Mouse (Mus musculus): ENCODE data around the gene Rbsn. TPM values are rescaled to one million over a fixed set of nuclear protein-coding genes. Genes with fewer than 3 reads are reported as not detected.

Rbsn gene
- polyA plus RNA-seq, 1 experiment from 2014 or later, result 17.0 TPM

DNA sequence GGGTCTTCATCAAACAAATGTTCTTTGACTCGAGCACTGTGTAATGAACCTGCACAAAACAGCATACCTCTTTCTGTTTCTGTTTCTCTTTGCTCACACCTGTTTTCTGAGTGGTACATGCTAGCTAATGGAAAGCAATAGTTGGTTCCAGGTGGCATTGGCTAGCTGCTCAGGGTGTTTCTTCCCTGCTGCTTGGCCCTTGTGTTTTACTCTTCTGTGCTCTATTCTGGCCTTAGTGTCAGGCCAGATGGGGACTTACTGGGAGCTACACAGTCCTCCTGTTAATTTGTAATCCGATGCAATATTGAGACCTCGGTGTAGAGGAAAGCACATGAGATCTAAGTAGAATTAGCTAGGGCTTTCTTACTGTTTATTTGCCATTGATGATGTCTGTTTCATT is 55.9 kb downstream of the Rbsn start:
- Histone ChIP-seq H3K4me3 (ENCODE audit: low read depth, low read length) (no peak overlapping the region), H3K9me3 (ENCODE audit: control insufficient read depth, low read length) (no peaks in the 10 kb centered on the region), H3K36me3 (ENCODE audit: control insufficient read depth, insufficient read depth, low read length) (peaks cover 51% of the 10 kb centered on the region), H3K27ac (replicated peaks) (no peak overlapping the region), H3K27me3 (ENCODE audit: control insufficient read depth, insufficient read depth, low read length) (no peaks in the 10 kb centered on the region), H3K4me2 (replicated peaks; ENCODE audit: low read depth) (no peak overlapping the region), H3K4me1 (replicated peaks; ENCODE audit: control insufficient read depth, insufficient read depth) (no peaks in the 10 kb centered on the region), H3K9ac (ENCODE audit: low read length) (no peak overlapping the region)
- 86% methylated on average over 3 of the region's 3 CpGs for WGBS
- DNase-seq (ENCODE audit: low spot score), result no peak
- no peak for TF ChIP-seq CTCF (IDR thresholded peaks at IDR 0.05; ENCODE audit: low read depth)
- no peak for TF ChIP-seq EP300 (optimal IDR thresholded peaks at IDR 0.05)
- no peak for ATAC-seq (ENCODE audit: low FRiP score, low TSS enrichment)

DNA sequence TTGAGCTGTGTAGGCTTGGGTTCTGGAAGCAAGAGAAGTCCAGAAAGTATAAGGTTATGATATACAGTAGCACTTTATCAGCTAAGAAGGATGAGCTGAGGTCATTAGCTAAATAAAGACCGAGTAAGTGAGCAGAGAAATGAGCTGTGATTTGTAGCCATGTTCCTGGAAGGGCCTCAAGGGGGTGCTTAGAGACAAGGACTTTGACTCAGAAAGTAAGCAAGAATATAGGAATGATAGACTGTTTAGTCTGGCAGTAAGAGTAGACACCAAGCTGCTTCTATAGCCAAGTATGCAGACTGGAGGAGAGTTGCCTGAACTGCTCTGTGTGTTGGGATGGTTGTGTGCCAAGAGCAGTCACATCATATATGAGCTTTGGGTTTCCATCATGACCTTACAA is 61.0 kb downstream of the Rbsn start:
- Histone ChIP-seq H3K4me2 (replicated peaks; ENCODE audit: low read depth) (no peak overlapping the region), H3K27me3 (ENCODE audit: control insufficient read depth, insufficient read depth, low read length) (no peaks in the 10 kb centered on the region), H3K36me3 (ENCODE audit: control insufficient read depth, insufficient read depth, low read length) (peaks cover 33% of the 10 kb centered on the region), H3K9ac (ENCODE audit: low read length) (no peak overlapping the region), H3K27ac (replicated peaks) (no peak overlapping the region), H3K9me3 (ENCODE audit: control insufficient read depth, low read length) (no peaks in the 10 kb centered on the region), H3K4me1 (replicated peaks; ENCODE audit: control insufficient read depth, insufficient read depth) (no peaks in the 10 kb centered on the region), H3K4me3 (ENCODE audit: low read depth, low read length) (no peak overlapping the region)
- DNase-seq (ENCODE audit: low spot score) (no peak), ATAC-seq (ENCODE audit: low FRiP score, low TSS enrichment) (no peak; the same call in 1 of the 2 replicates)
- 50% methylated on average over 1 of the region's 1 CpGs for WGBS
- TF ChIP-seq CTCF (IDR thresholded peaks at IDR 0.05; ENCODE audit: low read depth), result no peak; the same call in 1 of the 2 replicates
- TF ChIP-seq EP300 (optimal IDR thresholded peaks at IDR 0.05), result no peak

DNA sequence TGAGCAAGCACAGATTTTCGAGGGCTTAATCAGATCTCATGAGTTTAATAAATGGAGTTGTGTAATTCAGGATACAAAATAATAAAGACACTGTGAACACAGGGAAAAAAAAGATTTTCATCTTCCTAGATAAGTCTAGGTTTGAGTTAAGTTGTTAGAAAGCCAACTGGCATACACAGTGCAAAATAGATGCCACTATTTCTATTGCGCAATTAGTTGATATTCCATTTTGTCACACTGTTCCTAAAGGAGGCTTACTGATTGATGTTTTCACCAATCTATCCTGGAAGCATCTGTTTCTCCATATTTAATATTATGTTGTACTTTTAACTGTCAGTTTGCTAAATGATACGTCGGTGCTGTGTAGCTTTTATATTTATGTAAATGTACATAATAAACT is 68.8 kb downstream of the Rbsn start:
- Histone ChIP-seq H3K4me2 (replicated peaks; ENCODE audit: low read depth) (no peak overlapping the region), H3K9me3 (ENCODE audit: control insufficient read depth, low read length) (no peaks in the 10 kb centered on the region), H3K27me3 (ENCODE audit: control insufficient read depth, insufficient read depth, low read length) (no peaks in the 10 kb centered on the region), H3K4me3 (ENCODE audit: low read depth, low read length) (no peak overlapping the region), H3K4me1 (replicated peaks; ENCODE audit: control insufficient read depth, insufficient read depth) (no peaks in the 10 kb centered on the region), H3K27ac (replicated peaks) (no peak overlapping the region), H3K9ac (ENCODE audit: low read length) (no peak overlapping the region), H3K36me3 (ENCODE audit: control insufficient read depth, insufficient read depth, low read length) (0 out of 2 replicates have a peak, but pooled peaks cover 5% of the 10 kb centered on the region)
- DNase-seq (ENCODE audit: low spot score) (no peak), ATAC-seq (ENCODE audit: low FRiP score, low TSS enrichment) (no peak)
- WGBS, result 93% methylated on average over 4 of the region's 4 CpGs
- TF ChIP-seq CTCF (IDR thresholded peaks at IDR 0.05; ENCODE audit: low read depth) (no peak), EP300 (optimal IDR thresholded peaks at IDR 0.05) (no peak)

Other genes starting within 250 kb of the Rbsn start
- gene Fgd5, start 236.0 kb downstream of the Rbsn start, polyA plus RNA-seq (2015; fragmentation: Nextera tagmentation; extraction: Ambion mirVana), result 2.5 and 2.7 TPM in 2 replicates
- 6.9 and 9.0 TPM in 2 replicates for gene Nr2c2, start 123.5 kb downstream of the Rbsn start, polyA plus RNA-seq (2015; fragmentation: Nextera tagmentation; extraction: Ambion mirVana)
- 47.9 and 53.4 TPM in 2 replicates for gene Mrps25, start 30.9 kb downstream of the Rbsn start, polyA plus RNA-seq (2015; fragmentation: Nextera tagmentation; extraction: Ambion mirVana)
- 0.46 and 1.1 TPM in 2 replicates for gene Trh, start 29.7 kb upstream of the Rbsn start, polyA plus RNA-seq (2015; fragmentation: Nextera tagmentation; extraction: Ambion mirVana)

Measured in stomach, postnatal 0 days (tissue).